Comparison of ENCODE assay signal across 22 mouse cellular contexts in the genomic region with DNA sequence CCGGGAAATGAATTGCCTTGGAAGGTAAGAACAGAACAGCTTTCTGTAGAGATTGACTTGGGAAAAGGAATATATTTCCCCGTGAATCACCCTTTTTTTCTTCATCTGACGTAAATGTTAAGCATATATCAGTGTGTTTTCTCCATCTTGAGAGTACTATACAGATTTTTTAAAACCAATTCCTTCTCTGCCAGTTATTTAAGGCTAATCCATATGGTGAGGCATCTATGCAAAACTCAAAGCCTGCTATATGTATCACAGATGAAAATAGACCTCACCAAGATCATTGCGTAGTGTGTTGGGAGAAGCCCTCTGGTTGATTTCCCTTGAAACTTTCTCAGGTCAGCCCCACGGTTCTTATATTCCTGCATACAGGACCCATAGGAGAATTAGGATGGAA. TPM values are rescaled to one million over a fixed set of nuclear protein-coding genes. Genes with fewer than 3 reads are reported as not detected.
"Had no signal": no experiment of that assay in that cellular context is flagged by ENCODE, and none has a peak within 500 bp of the region (broad histone marks: within the 10 kb centered on the region; RNA-seq: fewer than 3 reads in every experiment).

No protein-coding gene starts in this region.

- ATAC-seq: hindbrain, embryonic 16.5 days; hindbrain, postnatal 0 days; inflammation-experienced regulatory T-cells, adult 6 months; intestine, embryonic 15.5 days; intestine, embryonic 16.5 days; intestine, postnatal 0 days had no signal

- DNase-seq: heart, postnatal 10 days; heart, postnatal 14 days; heart, postnatal 36 days; kidney, adult 11 months; kidney, adult 18-20 months; kidney, adult 2 months; kidney, adult 8-10 months; kidney, adult 9 months; kidney, postnatal 14 days; kidney, postnatal 25 days; kidney, postnatal 36 days; kidney, postnatal 4 days; layer of hippocampus, adult 9-11 months; layer of hippocampus, postnatal 36 days had no signal

RNA-seq across cellular contexts. Expression of a gene that starts 32.6 kb away (rescaled TPM):
- total RNA-seq: heart, postnatal 10 days; heart, postnatal 14 days; heart, postnatal 25 days; heart, postnatal 36 days; hematopoietic stem cell, adult 5-6 weeks had no signal
